Mouse (Mus musculus) skeletal muscle tissue, adult 2 months (tissue): ENCODE results near the gene Copb1.
"Not testable (repeated sequence)": the region's sequence is repeated elsewhere in the genome, so short reads cannot be mapped to it uniquely, and the experiment has no call there.

ENCODE experiments used
- DNase-seq: peaks from one replicate; pipeline ENCODE4 v3.0.0-alpha.2; 2012; ENCODE audit warnings: low read depth, low spot score

Gene Copb1

DNA sequence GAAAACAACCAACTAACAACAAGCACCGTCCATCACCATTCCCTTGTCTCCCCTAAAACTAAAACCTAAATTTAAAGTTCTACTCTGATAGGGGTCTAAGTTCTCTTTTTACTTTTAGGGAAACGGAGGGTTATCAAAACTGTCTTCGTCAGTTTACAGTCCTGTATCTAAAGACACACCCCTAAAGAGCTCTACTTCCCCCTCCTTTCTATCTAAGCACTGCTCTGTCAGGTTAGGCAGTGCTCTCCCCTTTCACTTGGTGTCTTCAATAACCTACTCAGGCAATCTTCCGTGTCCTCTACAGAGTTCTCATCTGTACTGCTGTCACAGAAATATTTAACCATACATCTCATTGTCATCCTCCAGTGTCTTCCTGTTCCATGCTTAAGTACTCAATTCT lies 34.1 kb downstream of the Copb1 start:
- no peak for DNase-seq

DNA sequence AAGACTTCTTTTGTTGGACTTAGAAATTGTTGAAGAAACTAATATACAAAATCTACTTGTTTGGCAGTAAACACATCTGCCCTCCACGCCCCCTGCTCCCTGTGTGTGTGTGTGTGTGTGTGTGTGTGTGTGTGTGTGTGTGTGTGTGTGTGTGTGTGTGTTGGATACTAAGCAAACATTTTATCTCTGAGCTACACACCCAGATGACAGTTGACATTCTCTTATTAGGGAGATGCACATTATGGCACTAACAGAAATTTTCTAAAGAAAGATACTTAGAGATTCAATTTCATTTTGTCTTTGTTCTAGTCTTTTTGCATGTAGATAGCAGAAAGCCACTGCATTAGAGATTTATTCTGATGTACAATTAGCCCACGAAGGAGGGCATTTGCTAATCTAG lies 37.6 kb downstream of the Copb1 start:
- DNase-seq: no peak

DNA sequence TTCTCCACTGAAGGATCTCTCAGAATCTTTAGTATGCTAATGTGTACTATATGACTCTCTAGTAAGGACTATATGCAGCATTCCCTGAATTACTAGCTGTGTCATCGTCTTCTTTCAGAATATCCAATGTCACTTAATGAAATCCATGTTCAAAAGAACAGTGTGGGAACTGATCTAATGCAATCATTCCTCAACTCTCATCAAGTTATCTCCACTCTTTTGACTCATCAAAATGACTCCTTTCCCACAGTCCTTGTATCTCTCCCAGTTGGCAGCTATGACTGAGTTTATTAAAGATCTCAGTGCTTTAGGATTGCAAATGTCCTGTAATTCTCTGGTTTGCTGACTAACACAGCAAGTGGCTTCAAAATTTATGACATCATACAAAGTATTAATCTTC lies 40.1 kb downstream of the Copb1 start:
- DNase-seq: no peak

- peak; percentile 21 for DNase-seq
These were observed 41.0 kb downstream of the Copb1 start for GRCm38 (mm10) chr7:114213537-114213936.

DNA sequence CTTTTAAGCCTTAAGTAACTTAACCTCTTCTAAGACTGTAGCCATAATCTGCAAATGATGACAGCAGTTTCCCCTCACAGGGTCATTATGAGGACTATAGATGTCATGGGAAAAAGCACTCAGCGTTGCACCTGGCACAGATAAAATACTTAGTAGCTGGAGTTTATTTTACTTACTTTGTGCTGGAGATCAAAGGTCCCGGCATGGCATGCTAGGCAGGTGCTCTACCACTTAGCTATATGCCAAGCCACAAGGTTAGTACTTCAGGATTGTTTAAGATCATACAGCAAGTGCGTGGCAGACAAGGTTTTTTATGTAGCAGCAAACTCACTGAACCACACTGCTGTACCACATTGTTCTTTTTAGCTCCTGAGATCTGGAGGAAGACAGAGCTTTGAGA lies 43.9 kb downstream of the Copb1 start:
- no peak for DNase-seq

DNA sequence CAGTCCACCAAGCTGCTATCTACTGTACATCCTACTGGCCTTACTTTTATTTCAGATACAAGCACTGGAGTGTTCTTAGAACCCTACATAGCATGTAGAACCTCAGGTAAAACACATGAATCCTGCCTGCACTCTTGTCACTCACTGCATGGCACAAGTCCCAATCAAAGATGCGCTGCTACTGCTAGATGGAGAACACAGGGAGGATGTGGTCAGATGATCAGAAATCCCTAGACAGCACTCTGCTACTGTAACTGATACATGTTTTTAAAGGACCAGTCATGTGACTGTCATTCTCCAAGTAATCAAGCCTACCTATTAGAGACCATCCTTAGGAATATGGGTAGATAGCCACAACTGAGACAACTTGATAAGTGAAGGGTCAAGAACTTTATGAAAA lies 44.7 kb downstream of the Copb1 start:
- DNase-seq: no peak

DNA sequence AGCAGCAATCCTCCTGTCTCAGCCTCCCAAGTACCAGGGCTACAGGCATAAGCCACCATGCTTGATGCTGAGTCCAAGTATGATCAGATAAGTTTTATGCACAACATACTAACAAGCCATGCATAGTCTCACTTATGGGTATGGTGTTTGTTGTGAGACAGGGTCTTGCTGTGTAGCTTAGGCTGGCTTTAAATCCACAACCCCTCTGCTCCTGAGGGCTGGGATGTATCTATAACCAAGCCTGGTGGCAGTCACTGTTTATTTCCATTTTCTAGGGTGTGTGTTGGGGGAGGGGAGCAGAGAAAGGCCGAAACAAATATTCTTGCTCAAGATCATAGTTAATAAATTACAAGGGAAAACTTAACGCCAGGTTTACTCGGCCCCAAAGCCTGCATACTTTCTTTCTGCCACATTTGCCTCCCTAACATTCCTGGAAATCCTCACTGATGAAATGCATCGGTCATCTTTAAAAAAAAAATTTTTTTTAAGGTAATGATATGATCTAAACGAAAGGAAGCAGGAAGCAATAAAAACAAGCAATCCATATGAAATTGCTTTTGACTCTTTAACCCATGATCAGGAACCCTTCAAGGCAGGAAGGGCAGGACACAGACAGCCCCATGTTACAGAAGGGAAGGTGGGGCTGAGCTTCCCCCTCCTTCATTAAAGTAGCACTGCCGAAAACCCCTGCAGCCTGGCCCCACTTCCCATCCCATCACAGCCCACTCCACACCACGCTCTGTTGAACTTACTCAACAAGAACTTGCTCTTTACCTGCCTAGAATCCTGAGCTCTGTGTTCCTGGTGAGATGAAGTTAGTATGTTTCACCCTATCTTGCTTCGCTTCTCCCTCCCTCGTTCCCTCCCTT lies 50.8 kb downstream of the Copb1 start:
- no peak for DNase-seq

DNA sequence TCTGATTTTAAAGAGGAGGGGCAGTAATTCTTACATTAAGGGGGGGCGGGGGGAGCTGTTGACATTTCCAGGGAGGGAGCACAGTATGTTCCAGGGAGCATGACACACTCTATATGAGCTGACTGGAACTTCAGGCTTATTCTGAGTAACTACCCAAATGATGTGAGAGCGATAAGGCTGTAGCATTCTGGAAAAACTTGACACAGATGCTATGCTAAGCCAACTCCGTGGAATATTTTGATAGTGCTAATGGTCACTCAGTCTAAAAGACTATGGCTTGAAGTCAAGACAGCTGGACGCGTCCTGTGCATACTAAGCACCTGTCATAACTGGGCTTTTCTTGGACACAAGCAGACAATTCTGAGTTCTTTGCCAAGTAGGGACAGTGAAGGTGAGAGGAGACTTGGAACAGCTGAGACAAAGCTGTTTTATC lies 51.5 kb downstream of the Copb1 start:
- no peak for DNase-seq

DNA sequence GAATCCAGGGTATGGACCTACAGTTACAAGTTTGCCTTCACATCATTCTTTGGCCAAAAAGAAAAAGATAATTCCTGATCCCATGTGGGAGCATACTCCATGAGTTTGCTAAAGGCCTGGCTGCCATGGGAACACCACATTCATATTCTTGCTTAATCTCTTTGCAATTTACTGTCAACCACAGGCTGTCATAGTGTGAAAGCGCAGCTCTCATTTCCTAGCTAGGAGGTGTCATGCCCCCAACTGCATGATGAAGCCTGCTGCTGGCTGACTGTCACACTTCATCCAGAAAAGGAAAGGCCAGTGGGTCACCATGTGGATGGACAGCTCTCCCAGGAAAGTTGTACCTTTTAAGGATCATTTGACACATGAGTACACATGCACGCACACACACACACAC lies 53.9 kb downstream of the Copb1 start:
- peak; percentile 39 for DNase-seq

GRCm38 (mm10) chr7:114199428-114200110 lies 54.9 kb downstream of the Copb1 start:
- no peak for DNase-seq

- no peak for DNase-seq
These were observed 56.3 kb downstream of the Copb1 start for GRCm38 (mm10) chr7:114198252-114198651.

DNA sequence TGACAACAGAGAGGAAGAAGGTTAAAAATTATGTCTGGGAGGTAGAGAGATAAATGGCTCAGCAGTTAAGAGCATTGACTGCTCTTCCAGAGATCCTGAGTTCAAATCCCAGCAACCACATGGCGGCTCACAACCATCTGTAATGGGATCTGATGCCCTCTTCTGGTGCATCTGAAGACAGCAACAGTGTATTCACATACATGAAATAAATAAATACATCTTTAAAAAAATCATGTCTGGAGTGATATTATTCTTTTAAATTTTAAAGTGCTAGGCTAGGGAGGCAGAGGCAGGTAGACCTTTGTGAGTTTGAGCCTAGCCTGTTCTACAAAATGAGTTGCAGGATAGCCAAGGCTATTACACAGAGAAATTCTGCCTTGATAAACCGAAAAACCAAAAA lies 57.9 kb downstream of the Copb1 start:
- DNase-seq: not testable (repeated sequence)

DNA sequence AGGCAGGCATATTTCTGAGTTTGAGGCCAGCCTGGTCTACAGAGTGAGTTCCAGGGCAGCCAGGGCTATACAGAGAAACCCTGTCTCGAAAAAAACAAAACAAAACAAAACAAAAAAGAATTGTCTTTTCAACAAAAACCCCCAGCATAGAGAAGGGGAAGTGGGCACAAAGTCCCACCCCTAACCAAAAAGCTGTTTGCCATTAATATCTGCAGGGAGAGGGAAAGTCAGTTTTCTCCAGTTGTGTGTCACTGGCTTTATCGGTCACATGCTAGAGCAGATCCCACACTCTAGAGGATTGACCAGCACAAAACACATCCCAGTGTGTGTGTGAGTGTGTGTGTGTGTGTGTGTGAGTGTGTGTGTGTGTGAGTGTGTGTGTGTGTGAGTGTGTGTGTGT lies 59.7 kb downstream of the Copb1 start:
- DNase-seq: not testable (repeated sequence)

- DNase-seq: no peak
These were observed 60.3 kb downstream of the Copb1 start for GRCm38 (mm10) chr7:114194224-114194623.

GRCm38 (mm10) chr7:114193284-114194067 lies 61.0 kb downstream of the Copb1 start:
- DNase-seq: no peak

- DNase-seq: no peak
These were observed 61.9 kb downstream of the Copb1 start for GRCm38 (mm10) chr7:114192581-114192980.

DNA sequence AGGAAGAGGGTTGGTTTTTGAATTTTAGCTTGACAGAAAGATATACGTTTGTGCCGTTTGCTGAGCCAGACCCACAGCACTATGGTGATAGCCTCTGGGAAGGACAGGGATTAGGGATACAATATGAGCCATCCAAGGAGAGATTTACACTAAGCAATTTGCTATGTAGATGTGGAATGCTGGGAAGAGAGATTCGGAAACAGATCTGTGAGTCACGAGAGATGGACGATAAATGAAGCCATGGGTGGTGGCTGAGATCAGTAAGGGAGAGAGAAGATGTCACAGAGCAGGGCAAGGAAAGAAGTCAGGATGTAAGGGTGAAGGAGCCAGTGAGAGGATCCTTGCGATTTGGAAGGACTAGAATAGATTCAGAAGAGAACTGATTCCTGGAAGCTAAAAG lies 71.1 kb downstream of the Copb1 start:
- no peak for DNase-seq

DNA sequence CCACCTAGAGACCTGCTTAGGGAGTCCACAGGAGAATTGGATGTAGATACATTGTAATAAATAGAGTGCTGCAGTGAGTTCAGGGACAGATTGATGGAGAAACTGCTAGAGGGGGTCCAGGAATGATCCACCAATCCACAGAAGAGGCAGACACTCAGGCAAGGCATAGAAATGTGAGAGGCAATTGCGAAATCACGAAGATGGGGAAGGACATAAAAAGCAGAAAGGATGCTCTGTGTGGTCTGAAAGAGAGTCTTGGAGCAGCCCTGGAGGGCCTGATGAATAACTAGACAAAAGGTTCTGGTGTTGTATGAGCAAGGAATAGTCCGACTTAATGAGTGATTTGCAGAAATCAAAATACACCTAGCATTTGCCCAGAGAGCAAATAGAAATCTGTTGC lies 71.8 kb downstream of the Copb1 start:
- no peak for DNase-seq

- peak; percentile 89 for DNase-seq
These were observed 73.1 kb downstream of the Copb1 start for GRCm38 (mm10) chr7:114181391-114181790.

DNA sequence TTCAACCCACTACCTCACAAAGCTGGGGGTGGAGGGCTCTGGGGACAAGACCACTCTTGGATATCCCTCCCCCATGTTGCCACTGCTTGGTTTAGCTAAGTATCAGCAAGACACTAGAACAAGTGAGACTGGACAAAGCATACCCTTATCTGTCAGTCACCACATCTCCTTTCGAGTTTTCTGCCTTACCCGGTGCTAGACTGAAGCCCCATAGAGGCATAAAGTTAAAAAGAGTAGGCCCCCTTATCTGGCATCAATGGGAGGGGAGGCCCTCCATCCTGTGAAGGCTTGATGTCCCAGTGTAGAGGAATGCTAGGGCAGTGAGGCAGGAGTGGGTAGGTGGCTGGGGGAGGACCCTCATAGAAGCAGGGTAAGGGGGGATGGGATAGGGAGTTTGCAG lies 77.9 kb downstream of the Copb1 start:
- no peak for DNase-seq

DNA sequence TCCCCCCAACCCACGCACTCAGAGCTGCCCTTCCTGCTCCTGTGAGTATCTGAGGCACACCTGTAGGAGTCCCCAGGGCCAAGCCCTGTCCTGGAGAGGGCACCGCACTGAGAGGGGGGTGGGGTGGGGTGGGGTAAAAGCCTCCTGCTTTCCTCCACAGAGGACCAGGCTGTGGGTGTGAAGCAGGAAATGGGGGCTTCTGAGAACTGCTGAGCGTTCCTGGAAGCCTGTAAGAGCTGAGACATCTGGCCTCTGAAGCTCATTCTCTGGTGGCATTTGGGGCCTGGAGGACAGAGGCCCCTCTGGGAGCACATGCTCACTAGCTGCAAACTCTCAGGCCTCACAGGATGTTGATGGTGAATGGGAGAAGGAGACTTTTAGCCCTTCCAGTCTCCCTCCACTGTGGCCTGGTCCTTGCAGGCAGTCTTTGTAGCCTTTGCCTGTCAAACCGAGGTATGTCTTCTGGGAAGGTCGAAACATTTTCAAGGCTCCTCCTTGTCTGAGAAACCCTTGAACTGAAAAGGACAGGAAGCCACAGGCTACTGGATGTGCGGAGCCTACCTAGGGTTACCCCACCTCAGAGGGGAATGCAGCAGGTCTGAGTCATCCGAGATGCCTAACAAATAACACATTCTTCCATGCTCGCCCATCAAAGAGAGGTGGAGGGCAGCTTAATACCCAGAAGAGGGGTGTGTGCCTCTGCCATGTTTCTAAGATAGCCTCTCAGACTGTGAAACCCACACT lies 83.0 kb downstream of the Copb1 start:
- DNase-seq: no peak

DNA sequence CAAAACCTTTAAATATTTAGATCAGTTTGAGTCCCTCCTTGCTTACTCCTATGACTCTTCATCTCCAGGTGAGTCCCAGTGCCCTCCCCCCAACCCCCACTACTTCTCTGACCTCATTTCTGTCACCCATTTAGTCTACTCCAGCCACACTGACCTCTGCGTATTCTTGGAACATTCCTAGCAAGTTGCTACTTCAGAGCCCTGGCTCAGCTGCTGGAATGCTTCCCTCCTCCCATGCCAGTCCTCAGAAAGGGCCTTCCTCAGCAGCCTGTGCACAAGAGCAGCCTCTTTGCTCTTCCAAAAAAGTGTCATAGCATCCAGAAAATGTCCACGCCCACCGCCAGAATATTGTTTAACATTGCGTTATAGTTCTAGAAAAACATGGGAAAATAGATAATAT lies 84.5 kb downstream of the Copb1 start:
- peak; percentile 34 for DNase-seq
